Mouse (Mus musculus): Measurements from ENCODE around the gene D130043K22Rik. TPM values are rescaled to one million over a fixed set of nuclear protein-coding genes. Genes with fewer than 3 reads are reported as not detected.

Gene D130043K22Rik
- total RNA-seq, 1 experiment from 2014 or later, result not detected

- no peak for ATAC-seq (replicated peaks; ENCODE audit: insufficient number of reproducible peaks, low FRiP score, low TSS enrichment, poor library complexity, severe bottlenecking)
Measured at GRCm38 (mm10) chr13:24937108-24937838, 92.3 kb downstream of the D130043K22Rik start, which contains the start of gene Aldh5a1. Gene Aldh5a1 (minus strand): TSS chr13:24937661.

GRCm38 (mm10) chr13:24937839-24938166 is 92.9 kb downstream of the D130043K22Rik start:
- ATAC-seq (replicated peaks; ENCODE audit: insufficient number of reproducible peaks, low FRiP score, low TSS enrichment, poor library complexity, severe bottlenecking), result no peak

- ATAC-seq (replicated peaks; ENCODE audit: insufficient number of reproducible peaks, low FRiP score, low TSS enrichment, poor library complexity, severe bottlenecking), result peak; percentile 42; the same call in 1 of the 2 replicates
Measured at GRCm38 (mm10) chr13:24938683-24939082, 93.7 kb downstream of the D130043K22Rik start.

- ATAC-seq (replicated peaks; ENCODE audit: insufficient number of reproducible peaks, low FRiP score, low TSS enrichment, poor library complexity, severe bottlenecking), result no peak
Measured at GRCm38 (mm10) chr13:24939472-24939871, 94.5 kb downstream of the D130043K22Rik start.

- no peak for ATAC-seq (replicated peaks; ENCODE audit: insufficient number of reproducible peaks, low FRiP score, low TSS enrichment, poor library complexity, severe bottlenecking)
Measured at GRCm38 (mm10) chr13:24942512-24943282, 97.8 kb downstream of the D130043K22Rik start, which contains the start of gene Gpld1. Gene Gpld1 (plus strand): TSS chr13:24943152.

GRCm38 (mm10) chr13:24943303-24943702 is 98.4 kb downstream of the D130043K22Rik start:
- ATAC-seq (replicated peaks; ENCODE audit: insufficient number of reproducible peaks, low FRiP score, low TSS enrichment, poor library complexity, severe bottlenecking), result no peak

GRCm38 (mm10) chr13:24945567-24945966 is 100.6 kb downstream of the D130043K22Rik start:
- no peak for ATAC-seq (replicated peaks; ENCODE audit: insufficient number of reproducible peaks, low FRiP score, low TSS enrichment, poor library complexity, severe bottlenecking)

- no peak for ATAC-seq (replicated peaks; ENCODE audit: insufficient number of reproducible peaks, low FRiP score, low TSS enrichment, poor library complexity, severe bottlenecking)
Measured at GRCm38 (mm10) chr13:24947158-24947557, 102.2 kb downstream of the D130043K22Rik start.

- ATAC-seq (replicated peaks; ENCODE audit: insufficient number of reproducible peaks, low FRiP score, low TSS enrichment, poor library complexity, severe bottlenecking), result no peak
Measured at GRCm38 (mm10) chr13:24948870-24949269, 103.9 kb downstream of the D130043K22Rik start.

Other genes with a start within 250 kb of the D130043K22Rik start
- gene Armh2, start 103.9 kb upstream of the D130043K22Rik start, total RNA-seq (2017), result not detected in 3 replicates
- gene Gmnn, start 83.2 kb upstream of the D130043K22Rik start, total RNA-seq (2017), result 27.5 to 35.1 TPM (median 30.2 TPM) in 3 replicates
- gene BC005537, start 43.5 kb upstream of the D130043K22Rik start, total RNA-seq (2017), result 62.4 to 79.9 TPM (median 67.1 TPM) in 3 replicates
- gene Acot13, start 13.6 kb upstream of the D130043K22Rik start, total RNA-seq (2017), result 27.0 to 33.5 TPM (median 33.2 TPM) in 3 replicates
- 44.8 to 50.7 TPM (median 49.0 TPM) in 3 replicates for gene Tdp2, start 13.5 kb upstream of the D130043K22Rik start, total RNA-seq (2017)
- 0.19 TPM in 1 of 3 replicates, not detected in the others for gene Aldh5a1, start 92.5 kb downstream of the D130043K22Rik start, total RNA-seq (2017)
- gene Gpld1, start 98.0 kb downstream of the D130043K22Rik start, total RNA-seq (2017), result 0.11 to 1.8 TPM (median 0.39 TPM) in 3 replicates
- 9.5 to 21.8 TPM (median 19.0 TPM) in 3 replicates for gene Mrs2, start 175.2 kb downstream of the D130043K22Rik start, total RNA-seq (2017)
- not detected in 3 replicates for gene Dcdc2a, start 210.9 kb downstream of the D130043K22Rik start, total RNA-seq (2017)

Measured in monocyte, adult 5-6 weeks (primary cell).